Mouse (Mus musculus): ENCODE data around the gene Nfya.
"Not testable (repeated sequence)": the region's sequence is repeated elsewhere in the genome, so short reads cannot be mapped to it uniquely, and the experiment has no call there.

Nfya gene

DNA sequence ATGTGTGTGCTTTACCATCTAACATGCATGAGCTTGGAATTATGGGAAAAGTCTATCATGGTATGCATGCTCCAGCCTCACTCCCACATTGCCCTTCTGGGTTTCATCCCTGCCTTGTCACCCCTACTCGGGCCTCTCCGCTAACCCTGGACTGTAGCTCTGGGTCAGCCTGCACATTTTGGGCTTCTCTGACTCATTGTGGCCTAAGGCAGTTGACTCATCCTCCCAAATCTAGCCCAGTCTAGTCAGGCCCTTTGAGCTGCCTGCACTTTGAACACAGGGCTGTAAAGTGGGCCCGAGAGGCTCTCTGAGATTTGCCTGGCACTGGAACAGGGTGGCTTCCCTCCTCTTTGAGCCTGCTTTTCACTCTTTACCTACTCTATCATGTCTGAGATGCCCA is 53.9 kb downstream of the Nfya start:
- Histone ChIP-seq H3K36me3 (ENCODE audit: control insufficient read depth, insufficient read depth, low read length, poor library complexity, severe bottlenecking) (no peaks in the 10 kb centered on the region), H3K27me3 (ENCODE audit: control insufficient read depth, insufficient read depth, low read length, poor library complexity, severe bottlenecking) (no peaks in the 10 kb centered on the region)
- DNase-seq (ENCODE audit: low read depth, low spot score), result no peak

DNA sequence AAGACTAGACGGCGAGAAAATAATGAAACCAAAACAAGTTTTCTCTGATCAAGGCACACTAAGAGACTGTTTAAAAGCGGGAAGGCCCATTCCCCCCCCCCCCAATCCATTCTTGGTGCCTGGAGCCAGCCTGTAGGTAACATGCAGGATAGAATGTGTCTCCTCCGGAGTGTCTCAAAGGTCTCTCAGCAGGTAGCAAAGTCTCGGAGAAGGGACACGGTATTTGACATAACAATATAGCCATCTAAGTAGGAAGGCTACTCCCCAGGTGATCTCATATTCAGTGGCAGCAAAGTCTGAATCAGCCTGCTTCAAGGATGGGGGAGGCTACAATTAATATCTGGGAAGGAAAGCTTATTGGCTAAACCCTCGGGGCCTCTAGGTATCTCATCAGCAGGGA is 56.7 kb downstream of the Nfya start:
- DNase-seq (ENCODE audit: low read depth, low spot score); H3K27me3 ChIP-seq (ENCODE audit: control insufficient read depth, insufficient read depth, low read length, poor library complexity, severe bottlenecking); H3K36me3 ChIP-seq (ENCODE audit: control insufficient read depth, insufficient read depth, low read length, poor library complexity, severe bottlenecking): not testable (repeated sequence)

DNA sequence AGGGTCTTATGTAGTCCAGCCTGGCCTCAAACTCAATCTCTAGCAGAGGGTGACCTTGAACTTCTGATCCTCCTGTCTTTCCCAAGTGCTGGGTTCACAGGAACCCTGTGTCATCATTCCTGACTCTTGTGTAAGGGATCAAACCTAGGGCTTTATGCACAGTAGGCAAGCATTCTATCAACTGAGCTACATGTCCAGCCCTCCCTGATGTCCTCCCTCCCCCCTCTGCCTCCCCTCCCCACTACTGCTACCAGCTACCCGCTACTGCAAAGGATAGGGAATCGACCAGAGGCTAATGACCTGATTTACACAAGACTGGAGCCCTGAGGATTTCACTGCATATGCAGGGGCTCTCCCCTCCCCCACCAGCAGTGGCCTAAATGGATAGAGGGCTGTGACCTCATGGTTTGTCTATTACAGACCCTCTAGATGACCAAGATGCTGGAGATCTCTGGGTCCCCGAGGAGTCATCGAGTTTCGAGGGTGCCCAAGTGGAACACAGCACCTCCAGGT is 59.0 kb downstream of the Nfya start:
- no peaks in the 10 kb centered on the region for H3K27me3 ChIP-seq (ENCODE audit: control insufficient read depth, insufficient read depth, low read length, poor library complexity, severe bottlenecking)
- DNase-seq (ENCODE audit: low read depth, low spot score), result no peak

GRCm38 (mm10) chr17:48347287-48347686 is 62.4 kb downstream of the Nfya start:
- no peaks in the 10 kb centered on the region for H3K27me3 ChIP-seq (ENCODE audit: control insufficient read depth, insufficient read depth, low read length, poor library complexity, severe bottlenecking)
- DNase-seq (ENCODE audit: low read depth, low spot score), result no peak
- no peaks in the 10 kb centered on the region for H3K36me3 ChIP-seq (ENCODE audit: control insufficient read depth, insufficient read depth, low read length, poor library complexity, severe bottlenecking)

More for the DNA sequence above, 59.0 kb downstream of the Nfya start:
- no peaks in the 10 kb centered on the region for H3K36me3 ChIP-seq (ENCODE audit: control insufficient read depth, insufficient read depth, low read length, poor library complexity, severe bottlenecking)

DNA sequence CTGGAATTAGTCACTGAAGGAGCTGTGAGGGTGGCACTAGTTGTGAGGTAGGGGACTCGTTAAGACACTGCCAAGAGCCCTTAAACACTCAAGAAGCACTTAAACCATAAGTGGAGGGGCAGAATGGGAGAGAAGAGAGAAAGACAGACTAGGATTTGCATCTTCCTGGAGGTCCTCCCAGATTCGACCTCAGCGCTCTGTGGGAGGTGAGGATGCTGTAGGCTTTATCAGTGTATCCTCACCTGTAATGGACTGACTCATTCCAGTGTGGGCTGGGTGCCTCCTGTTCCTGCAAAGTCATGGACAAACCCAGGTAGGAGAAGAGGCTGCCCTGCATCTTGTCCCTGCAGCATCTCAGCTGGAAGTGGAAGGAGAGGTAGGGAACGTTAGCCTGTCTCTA is 62.9 kb downstream of the Nfya start:
- H3K36me3 ChIP-seq (ENCODE audit: control insufficient read depth, insufficient read depth, low read length, poor library complexity, severe bottlenecking), result no peaks in the 10 kb centered on the region
- H3K27me3 ChIP-seq (ENCODE audit: control insufficient read depth, insufficient read depth, low read length, poor library complexity, severe bottlenecking), result no peaks in the 10 kb centered on the region
- no peak for DNase-seq (ENCODE audit: low read depth, low spot score)

GRCm38 (mm10) chr17:48346231-48346630 is 63.5 kb downstream of the Nfya start, which contains the start of gene Trem2:
Gene Trem2 (plus strand): TSS chr17:48346401.
- no peaks in the 10 kb centered on the region for H3K27me3 ChIP-seq (ENCODE audit: control insufficient read depth, insufficient read depth, low read length, poor library complexity, severe bottlenecking)
- H3K36me3 ChIP-seq (ENCODE audit: control insufficient read depth, insufficient read depth, low read length, poor library complexity, severe bottlenecking), result no peaks in the 10 kb centered on the region
- no peak for DNase-seq (ENCODE audit: low read depth, low spot score)

DNA sequence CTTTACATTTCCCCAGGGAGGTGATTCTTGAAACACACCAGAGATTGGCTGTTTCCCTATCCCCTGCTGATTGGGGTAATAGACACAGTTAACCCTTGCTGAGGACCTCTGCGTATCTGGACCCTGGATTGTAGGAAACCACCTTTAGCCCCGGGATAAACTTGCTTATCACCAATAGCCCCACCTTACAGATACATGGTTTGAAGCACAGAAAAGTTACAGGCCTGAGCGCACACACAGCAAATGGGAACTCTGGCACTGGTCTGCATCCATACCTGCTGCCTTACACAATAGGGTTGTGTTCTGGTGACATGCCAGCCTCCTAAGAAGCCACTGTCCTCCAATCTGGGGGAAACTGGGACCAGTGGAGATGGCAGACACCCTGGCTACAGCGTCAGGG is 63.9 kb downstream of the Nfya start:
- no peak for DNase-seq (ENCODE audit: low read depth, low spot score)
- H3K27me3 ChIP-seq (ENCODE audit: control insufficient read depth, insufficient read depth, low read length, poor library complexity, severe bottlenecking), result no peaks in the 10 kb centered on the region
- H3K36me3 ChIP-seq (ENCODE audit: control insufficient read depth, insufficient read depth, low read length, poor library complexity, severe bottlenecking), result no peaks in the 10 kb centered on the region

DNA sequence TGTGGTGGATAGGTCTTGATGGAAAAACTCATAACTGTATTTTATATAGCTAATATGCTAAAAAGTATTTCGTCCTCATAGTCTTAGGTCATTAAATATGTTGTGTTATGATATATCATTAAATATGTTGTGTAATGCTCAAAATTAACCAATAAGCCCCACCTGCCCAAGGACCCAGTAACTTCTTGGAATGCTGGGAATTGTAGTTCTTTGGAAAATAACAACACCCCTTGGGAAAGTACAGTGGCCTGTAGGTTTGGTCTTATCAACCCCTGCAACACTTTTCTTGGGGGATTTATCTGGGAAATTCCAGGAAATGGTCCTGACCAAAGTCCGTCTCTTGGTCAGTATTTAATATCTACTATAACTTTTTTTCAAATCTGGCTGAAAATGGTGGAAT is 66.6 kb downstream of the Nfya start:
- no peaks in the 10 kb centered on the region for H3K27me3 ChIP-seq (ENCODE audit: control insufficient read depth, insufficient read depth, low read length, poor library complexity, severe bottlenecking)
- no peak for DNase-seq (ENCODE audit: low read depth, low spot score)
- H3K36me3 ChIP-seq (ENCODE audit: control insufficient read depth, insufficient read depth, low read length, poor library complexity, severe bottlenecking), result no peaks in the 10 kb centered on the region

DNA sequence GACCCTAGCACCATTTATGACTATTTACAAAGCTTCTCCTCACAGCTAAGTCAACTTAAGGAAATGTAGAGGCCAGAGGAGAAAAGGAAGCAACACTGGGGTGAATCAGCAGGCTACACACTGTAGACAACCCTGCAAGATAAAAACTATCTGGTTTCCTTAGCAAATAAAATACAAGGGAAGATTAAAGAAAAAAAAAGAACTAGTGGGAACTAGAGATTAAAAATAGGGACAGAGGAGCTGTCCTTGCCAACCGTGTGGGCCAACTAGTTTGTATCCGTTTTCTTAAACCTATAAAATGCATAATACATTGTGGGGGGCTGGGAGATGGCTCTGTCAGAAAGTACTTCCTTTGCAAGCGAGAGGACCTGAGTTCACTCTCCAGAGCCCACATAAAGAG is 67.8 kb downstream of the Nfya start:
- Histone ChIP-seq H3K36me3 (ENCODE audit: control insufficient read depth, insufficient read depth, low read length, poor library complexity, severe bottlenecking) (no peaks in the 10 kb centered on the region), H3K27me3 (ENCODE audit: control insufficient read depth, insufficient read depth, low read length, poor library complexity, severe bottlenecking) (no peaks in the 10 kb centered on the region)
- no peak for DNase-seq (ENCODE audit: low read depth, low spot score)

GRCm38 (mm10) chr17:48340267-48340666 is 69.4 kb downstream of the Nfya start:
- Histone ChIP-seq H3K36me3 (ENCODE audit: control insufficient read depth, insufficient read depth, low read length, poor library complexity, severe bottlenecking) (no peaks in the 10 kb centered on the region), H3K27me3 (ENCODE audit: control insufficient read depth, insufficient read depth, low read length, poor library complexity, severe bottlenecking) (no peaks in the 10 kb centered on the region; the same call in 1 of the 2 replicates)
- DNase-seq (ENCODE audit: low read depth, low spot score), result no peak

Data from splenic B cell, adult 2 months (primary cell).